Mouse (Mus musculus) right cerebral cortex, postnatal 25 days (tissue): Measurements from ENCODE around the gene BC024978.
"Not testable (repeated sequence)": the region's sequence is repeated elsewhere in the genome, so short reads cannot be mapped to it uniquely, and the experiment has no call there.

Experiments used
- DNase-seq: peaks from one replicate; pipeline ENCODE4 v3.0.0; 2022

The BC024978 gene

DNA sequence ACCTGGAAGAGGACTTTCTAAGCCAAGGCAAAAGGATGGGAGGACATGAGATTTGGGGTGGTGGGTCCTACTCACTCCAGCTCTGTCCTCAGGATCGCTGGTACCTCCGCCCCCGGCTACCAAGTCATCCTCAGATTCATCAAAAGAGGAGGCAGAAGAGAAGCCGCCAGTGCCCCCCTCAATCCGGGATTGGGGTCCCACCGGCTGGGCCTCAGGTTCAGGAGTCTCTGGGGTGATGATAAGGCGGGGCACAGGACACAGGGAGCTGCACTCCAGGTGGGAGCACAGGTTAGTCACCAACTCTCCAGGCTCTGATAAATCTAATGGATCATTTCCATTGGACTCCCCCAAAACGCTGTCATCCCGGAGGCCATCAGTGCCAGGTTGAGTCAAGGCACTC, 31.7 kb downstream of the BC024978 start:
- no peak for DNase-seq

DNA sequence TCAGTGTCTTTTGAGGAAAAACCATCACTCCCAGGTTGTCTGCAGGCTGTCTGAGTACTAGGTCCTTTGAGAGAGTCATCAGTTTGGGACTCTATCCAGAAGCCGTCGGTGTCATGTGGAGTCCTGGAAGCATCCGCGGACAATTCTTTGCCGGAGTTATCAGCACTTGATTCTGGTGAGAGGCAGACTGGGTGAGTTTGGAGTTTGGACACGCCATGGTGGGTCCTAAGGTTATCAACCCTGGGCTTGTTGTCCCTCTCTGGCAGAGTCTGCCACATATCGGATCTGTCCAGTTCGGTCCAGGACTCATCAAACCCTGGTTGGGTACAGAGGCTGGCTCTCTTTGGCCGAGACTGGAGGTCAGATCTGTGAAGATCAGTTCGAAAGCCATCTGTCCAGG, 32.1 kb downstream of the BC024978 start:
- no peak for DNase-seq

DNA sequence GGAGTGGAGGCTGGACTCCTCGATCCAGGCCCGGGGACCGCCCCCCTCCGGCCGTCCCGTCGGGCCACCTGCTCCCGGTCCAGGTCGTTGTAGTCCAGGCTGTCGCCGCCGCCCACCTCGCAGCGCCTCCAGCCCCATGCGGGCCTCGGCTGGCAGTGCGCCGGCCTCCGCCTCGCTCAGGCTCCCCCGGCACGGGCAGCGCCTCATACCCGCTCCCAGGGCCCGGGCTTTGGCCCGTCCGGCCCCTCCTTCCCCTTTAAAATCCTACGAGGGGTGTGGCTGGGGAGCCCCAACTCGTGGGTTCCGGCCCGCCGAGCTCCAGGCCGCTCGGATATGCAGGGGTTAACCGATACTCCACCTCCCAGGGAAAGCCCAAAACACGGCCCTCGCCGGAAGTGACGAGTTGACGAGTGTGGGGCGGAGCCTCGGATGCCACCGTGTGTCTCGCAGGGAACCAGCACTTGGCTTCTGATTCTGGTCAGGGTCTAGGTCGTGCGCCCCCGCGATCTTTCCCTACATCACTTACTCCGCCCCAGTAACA, 32.8 kb downstream of the BC024978 start, which contains the start of gene Itpkc:
Gene Itpkc, minus strand, starts transcription at position 381 of the 541 bp plus-strand sequence.
- peak; percentile 94 for DNase-seq

DNA sequence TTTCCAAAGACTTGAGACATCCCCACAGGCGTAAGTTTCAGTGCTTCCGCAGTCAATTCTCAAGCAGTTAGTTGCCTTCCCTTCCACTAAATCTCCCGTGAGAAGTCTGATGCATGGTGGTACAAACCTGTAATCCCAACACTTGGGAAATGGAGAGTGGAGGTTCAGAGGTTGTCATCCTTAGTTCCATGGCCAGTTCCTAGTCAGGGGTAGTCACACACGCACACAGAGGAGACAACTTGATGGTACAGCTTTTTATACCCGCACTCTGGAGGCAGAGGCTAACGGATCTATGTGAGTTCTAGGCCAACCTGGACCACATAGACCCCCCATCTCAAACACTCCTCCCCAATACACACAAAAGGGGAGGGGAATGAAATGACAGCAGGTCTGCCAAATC, 33.3 kb downstream of the BC024978 start:
- no peak for DNase-seq

DNA sequence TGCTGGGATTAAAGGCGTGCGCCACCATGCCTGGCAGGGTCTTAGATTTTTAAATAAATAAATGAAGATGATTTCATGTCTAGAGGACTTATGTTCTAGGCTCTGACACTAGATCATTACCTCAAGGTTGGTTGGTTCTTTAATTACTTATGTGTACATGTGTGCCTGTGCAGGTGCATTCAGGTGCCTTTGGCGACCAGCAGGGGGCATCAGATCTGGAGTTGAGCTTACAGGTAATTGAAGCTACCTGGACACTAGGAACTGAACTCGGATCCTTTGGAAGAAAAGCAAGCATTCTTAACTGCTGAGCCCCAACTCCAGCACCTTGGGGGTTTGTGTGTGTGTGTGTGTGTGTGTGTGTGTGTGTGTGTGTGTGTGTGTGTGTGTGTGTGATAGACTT, 35.2 kb downstream of the BC024978 start:
- DNase-seq, result no peak

DNA sequence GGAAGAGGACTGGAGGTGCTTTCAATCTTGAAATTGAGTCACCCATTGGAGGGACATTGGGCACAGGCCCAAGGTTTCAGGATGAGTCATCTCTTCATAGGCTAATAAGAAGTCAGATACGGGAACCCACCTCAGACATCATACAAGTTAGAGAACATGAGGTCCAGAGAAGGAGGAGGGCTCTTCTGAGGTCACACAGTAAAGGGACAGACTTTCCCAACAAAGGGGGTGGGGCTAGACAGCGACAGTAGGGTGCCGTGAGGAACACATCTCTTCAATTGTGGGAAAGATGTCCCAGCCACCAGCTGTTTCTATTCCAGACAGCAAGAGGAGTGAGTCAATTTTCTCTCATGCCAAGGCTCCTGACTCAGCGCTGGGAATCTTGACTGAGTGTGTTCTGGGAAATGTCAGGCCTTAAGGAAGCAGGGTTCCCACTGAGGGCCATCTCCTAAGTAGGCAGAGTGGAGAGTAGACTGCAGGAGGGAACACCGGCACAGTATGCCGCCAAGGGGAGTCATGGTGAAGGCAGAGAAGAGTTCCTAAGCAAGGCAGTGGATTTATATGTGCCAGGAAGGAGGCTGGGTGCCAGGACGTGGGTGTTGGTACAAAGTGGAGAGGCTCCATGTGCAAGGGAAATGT, 36.2 kb downstream of the BC024978 start:
- DNase-seq, result peak; percentile 83

DNA sequence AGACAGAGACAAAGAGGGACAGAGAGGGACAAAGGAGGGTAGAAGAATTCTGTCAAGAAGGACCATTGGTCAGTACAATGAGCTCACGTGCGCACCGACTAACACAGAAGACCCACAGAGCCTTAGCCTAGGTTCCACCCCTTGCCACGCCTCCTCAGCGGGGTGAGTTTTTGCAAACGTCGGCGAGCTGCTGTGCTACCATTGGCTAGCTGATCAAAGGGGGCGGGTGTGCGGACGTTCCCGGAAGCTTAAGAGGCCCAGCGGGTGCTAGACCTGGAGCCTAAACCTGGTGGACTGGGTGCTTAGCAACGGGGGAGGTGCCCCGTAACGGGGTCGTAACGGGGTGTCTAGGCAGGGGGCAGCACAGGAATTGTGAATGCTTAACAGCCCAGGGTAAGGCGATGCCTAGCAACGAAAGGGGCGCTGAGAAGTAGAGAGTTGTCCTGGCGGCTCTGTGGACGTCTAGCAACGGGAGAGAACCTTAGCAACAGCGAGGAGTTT, 37.2 kb downstream of the BC024978 start, which contains the start of gene Coq8b:
Gene Coq8b, plus strand, starts transcription at position 243 of the 501 bp plus-strand sequence.
- peak; percentile 91 for DNase-seq

DNA sequence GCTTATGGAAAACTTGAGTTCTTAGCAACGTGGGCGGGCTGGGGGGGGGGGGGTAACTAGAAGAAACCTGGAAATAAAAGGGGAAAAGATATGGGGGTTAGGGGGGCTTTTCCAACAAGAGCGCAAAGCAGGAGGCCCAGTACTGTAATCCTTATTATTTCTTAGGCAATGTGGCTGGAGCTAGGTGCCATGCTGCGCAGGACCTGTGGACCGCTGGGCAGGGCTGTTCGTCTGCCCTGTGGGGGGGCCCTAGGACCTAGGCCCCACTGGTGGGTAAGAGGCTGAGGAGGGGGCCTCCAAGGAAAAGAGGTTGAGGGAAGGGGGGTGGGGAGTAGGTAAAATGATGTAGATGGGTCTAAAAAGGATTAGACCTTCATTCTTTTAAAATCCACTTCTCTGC, 37.7 kb downstream of the BC024978 start:
- DNase-seq, result no peak

DNA sequence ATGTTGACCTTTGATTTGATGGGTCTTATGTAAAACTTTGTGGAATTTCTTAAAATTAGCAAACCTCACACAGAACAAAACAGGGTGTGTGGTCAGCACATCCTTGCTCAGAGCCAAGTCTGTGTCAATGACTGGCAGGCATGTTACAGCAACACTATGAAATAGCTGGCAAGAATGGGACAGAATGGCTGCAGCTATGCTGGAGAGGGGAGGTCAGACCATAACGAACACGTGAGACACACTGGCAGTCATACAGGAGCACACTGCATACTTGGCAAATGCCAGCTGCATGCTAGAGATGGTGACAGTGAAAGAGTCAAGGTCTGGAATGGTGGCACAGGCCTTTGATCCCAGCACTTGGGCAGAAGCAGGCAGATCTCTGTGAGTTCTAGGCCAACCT, 40.1 kb downstream of the BC024978 start:
- no peak for DNase-seq

DNA sequence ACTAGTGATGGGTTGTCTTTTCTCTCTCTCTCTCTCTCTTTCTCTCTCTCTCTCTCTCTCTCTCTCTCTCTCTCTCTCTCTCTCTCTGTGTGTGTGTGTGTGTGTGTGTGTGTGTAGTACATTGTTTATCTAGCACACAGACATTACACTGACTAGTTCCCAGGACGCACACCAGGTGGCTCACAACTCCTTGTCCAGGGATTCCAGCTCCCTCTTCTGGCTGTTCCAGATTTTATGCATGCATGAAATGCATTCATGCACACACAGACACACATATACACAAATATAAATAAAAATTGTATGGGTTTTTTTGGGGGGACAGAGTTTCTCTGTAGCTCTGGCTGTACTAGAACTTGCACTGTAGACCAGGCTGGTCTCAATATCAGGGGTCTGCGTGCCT, 41.9 kb downstream of the BC024978 start:
- DNase-seq, result no peak

DNA sequence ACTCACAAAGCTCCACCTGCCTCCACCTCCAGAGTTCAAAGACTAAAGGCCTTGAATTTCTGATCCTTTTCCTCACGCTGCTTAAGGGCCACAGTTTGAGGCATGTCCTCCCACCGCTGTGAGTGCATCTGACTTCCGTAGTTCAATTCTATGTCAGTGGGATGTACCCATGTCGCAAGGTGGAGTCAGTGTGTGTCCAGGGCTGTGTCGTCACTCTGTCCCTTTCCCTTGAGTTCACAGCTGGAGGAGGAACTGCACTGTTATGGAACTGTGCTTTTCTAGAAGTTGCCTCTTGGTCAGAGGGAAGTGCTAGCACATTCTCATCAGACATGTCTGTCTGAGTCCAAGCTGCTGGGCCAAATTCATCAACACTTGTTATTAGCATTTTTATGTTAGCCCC, 43.0 kb downstream of the BC024978 start:
- no peak for DNase-seq

DNA sequence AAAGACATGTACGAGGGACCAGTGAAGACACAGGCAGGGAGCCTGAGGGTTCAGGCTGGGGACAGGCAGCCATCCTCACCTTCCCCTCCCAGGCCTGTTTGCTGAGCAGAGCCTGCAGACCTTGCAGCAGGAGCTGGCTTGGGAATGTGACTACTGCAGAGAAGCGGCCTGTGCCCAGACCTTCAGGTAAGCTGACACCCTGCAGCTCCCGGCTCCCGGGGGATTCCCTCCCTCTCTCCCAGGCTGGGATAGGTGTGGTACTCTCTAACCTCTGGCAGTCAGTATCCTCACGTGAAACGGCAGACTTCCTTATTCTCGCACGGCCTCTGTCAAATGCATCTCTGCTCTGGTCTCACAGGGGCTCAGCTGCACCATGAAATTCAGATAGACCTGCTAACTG, 47.6 kb downstream of the BC024978 start:
- DNase-seq, result no peak

DNA sequence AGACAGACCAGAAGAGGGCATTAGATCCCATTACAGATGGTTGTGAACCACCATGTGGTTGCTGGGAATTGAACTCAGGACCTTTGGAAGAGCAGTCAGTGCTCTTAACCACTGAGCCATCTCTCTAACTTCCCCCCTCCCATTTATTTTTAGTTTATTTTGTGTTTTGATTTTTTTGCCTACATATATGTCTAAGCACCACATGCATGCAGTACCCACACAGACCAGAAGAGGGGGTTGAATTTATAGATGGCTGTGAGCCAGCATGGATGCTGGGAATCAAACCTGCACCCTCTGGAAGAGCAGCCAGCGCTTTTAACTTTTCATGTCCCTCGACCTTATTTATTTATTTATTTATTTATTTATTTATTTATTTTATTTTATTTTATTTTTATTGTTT, 48.5 kb downstream of the BC024978 start:
- DNase-seq, result not testable (repeated sequence)

DNA sequence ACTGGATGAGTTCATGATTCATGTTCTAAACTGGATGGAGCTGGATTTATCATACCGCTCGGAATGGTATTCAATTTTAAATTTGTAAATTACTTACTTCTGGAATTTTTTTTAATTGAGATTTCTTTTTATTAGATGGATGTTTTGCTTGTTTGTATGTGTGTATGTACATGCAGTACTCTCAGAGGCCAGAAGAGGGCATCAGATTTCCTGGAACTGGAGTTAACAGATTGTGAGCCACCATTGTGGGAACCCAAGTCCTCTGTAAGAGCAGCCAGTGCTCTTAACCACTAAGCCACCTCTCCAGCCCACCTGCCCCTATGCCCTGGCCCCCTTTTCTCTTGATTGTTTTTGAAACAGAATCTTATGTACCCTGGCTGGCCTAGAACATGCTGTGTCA, 53.6 kb downstream of the BC024978 start:
- no peak for DNase-seq

DNA sequence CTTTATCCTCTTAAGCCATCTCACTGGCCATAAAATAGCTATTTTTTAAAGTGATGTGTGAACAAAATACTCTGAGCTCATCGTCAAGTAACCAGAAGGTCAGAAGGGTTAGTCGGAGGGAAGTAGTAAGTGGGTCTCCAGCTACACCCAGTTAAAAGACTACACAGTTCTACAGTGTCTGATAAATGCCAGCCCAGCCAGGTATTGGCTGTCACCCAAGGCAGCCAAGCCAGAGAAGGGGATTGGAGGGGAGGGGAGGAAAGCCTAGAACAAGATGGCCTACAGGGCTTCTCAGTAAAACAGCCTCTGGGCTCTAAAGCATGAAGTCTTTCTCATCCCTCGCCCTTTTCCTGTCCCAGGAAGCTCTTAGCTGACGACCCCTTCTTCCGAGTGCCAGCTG, 54.3 kb downstream of the BC024978 start:
- no peak for DNase-seq

DNA sequence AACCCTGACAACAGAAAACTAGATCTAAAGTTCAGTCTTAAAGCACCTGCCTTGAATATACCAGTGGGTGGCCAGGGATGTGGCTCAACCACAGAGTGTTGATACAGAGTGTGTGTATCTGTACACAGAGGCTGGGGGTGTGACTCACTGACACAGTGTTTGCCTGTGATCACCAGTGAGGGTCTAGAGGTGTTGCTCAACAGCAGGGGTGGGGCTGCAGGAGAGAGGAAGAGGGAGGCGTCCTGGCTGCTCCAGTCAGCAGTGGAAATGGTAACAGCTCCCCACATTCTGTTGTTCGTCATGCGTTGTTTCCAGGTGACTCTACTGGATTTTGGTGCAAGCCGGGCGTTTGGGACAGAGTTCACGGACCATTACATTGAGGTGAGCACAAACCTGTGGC, 56.4 kb downstream of the BC024978 start:
- no peak for DNase-seq

DNA sequence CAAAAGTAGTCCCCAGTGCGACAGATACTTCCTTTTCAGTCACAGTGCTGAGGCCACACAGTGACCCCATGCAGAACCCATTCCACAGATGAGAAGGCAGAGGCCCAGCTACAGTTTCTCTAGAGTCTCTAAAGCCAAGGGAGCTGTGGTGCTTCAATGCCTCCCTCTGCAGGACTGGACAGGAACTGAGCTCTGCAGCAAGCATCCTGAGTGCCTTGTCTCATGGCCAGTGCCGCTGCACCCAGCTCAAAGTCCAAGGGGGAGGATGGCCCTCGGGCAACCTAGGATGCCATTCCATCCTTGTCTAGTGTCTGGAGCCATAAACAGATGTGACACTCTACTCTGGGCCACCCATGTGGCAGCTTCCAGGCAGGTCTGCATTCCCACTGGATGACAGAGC, 60.1 kb downstream of the BC024978 start:
- no peak for DNase-seq

DNA sequence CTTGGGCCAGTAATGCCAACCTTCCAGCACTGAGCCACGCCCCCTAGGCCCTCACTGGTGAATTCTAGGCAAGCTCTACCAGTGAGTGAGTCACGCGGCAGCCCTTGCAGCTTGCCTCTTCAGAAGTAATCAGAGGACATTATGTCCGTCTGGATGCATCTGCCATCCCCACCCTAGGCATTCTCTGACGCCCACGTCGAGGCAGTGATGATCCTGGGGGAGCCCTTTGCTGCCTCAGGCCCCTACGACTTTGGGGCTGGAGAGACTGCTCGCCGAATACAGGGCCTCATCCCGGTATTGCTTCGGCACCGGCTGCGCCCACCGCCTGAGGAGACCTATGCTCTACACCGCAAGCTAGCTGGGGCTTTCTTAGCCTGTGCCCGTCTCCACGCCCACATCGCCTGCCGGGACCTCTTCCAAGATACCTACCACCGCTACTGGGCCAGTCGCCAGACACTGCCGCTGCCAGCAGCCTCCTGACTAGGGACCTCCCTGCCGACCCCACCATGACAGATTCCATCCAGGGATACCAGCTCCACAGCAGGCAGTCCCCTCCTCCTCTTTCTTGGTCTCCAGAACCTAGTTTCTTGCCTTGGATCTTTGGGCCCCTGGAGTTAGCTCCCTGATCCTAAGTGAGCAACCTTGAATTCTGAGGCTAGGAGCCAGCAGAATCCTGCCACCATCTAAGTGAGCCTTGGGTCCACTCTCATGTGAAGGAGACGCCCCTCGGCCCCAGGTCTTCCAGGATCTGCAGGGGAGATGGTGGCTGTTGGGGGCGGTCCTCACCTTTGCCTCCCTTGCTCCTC, 61.7 kb downstream of the BC024978 start:
- peak; percentile 81 for DNase-seq

DNA sequence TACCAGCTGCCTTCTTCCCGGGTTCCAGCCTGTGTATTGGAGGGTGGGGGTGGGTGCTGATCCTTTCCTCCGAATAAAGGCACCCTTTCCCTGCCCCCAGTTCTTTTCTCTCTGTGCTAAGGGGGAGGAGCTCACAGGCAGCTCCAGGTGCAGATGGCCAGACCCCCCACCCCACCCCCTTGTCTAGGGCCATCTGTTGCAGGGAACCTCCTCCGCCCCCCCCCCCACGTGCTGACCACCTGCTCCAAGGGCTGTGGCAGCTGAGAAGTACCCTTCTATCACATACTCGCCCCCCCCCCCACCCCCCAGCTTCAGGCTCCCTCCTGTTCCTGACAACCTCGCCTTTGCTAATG, 62.2 kb downstream of the BC024978 start:
- DNase-seq, result no peak

DNA sequence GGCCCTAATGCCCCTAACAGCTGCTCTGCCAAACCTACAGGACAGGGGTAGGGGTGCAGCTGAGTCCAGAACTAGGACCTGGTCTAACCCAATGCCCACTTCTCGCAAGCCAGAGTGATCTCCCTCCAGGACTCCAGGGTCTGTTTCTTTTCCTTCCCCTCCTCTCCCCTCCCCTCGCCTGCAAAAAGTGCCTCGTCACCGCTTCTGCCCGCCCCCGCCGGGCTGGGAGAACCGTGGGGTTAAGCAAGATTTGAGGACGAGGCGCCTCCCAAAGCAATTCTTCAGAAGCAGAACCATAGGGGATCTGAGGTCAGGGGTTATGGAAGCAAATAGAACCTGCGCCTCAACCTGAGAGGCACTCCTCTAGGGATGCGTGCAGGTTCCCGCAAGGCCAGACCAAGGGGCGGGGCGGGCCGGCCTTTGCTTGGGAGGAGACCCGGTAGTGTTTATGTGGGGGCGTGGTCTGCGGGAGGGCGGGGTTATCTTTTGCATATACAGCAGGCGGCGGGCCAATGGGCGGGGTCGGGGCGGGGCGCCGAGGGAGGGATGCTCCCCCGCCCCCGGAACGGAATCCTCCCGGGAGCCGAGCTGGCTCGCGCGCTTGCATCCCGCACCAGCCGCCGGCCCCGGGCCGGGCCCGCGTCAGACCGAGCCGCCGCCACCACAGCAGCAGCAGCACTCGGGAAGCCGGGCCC, 62.8 kb downstream of the BC024978 start, which contains the start of gene Numbl:
Gene Numbl, plus strand, starts transcription at position 229 of the 695 bp plus-strand sequence.
- DNase-seq, result peak; percentile 89

DNA sequence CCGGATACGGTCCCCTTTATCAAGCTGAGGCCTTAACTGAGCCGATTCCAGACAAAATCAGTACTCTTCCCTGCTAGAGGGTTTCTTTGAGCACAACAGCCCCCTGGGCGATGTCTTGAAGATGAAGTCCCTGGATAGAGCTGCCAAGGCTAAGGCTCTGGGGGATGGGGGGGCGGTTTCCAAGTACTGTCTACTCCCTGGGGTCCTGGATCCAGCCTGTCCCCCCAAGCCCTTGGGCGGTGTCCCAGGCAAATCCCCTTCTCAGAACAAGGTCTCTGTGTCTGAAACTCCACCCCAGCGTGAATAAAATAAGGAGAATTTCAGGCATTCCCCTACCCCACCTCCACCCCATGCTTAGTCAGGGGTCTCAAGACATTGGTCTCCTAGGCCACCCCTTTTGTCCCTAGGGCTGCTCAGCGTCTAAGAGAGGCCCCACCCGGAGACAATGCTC, 63.7 kb downstream of the BC024978 start:
- DNase-seq, result no peak

DNA sequence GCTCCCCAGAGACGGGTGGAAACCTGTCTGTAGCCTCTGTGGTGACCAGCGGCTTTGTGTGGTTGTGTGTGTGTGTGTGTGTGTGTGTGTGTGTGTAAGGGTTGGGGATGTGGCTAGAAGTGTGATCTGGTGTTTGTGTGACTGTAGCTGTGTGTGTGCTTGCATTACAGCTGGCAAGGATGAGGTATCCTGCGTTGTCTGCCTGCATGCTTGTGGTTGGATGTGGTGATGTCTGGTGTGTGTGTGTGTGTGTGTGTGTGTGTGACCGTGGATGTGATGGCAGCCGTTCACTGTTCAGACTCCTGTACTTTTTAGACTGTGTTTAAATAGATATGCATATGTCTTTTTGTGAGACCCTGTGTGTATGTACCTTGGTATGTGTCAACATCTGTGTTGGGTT, 64.2 kb downstream of the BC024978 start:
- DNase-seq, result no peak
